Mouse (Mus musculus): ENCODE measurements around the gene Hist1h1b.
"Not testable (repeated sequence)": the region's sequence is repeated elsewhere in the genome, so short reads cannot be mapped to it uniquely, and the experiment has no call there.

Gene Hist1h1b

DNA sequence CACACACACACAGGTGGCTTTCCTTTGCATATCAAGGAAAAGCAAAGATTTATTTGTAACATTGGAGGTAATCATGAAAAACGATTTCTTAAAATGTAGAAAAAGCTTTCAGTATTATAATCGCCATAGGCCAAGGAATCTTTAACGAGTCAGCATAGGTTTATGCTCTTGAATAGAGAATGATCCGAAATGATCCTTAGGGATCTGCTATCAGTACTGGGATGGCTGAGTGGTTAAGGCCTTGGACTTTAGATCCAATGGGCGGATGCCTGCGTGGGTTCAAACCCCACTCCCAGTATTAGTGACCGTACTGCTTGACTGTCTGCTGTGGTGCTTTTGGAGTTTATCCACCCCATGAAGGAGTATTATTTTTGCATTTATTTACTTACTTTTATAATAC lies 15.2 kb upstream of the Hist1h1b start:
- no peak overlapping the region for H3K4me3 ChIP-seq (replicated peaks; ENCODE audit: low read length)
- no peaks in the 10 kb centered on the region for H3K27me3 ChIP-seq (ENCODE audit: insufficient read depth, low read length)
- TF ChIP-seq POU5F1 (IDR thresholded peaks at IDR 0.05; ENCODE audit: borderline replicate concordance, low read length) (no peak), CTCF (conservative IDR thresholded peaks at IDR 0.05; ENCODE audit: low read length) (no peak)
- H3K9me3 ChIP-seq (ENCODE audit: low read length): no peaks in the 10 kb centered on the region
- peaks cover 22% of the 10 kb centered on the region for H3K4me1 ChIP-seq (replicated peaks; ENCODE audit: low read depth, low read length)
- no peaks in the 10 kb centered on the region for H3K36me3 ChIP-seq (ENCODE audit: insufficient read depth, low read length)

DNA sequence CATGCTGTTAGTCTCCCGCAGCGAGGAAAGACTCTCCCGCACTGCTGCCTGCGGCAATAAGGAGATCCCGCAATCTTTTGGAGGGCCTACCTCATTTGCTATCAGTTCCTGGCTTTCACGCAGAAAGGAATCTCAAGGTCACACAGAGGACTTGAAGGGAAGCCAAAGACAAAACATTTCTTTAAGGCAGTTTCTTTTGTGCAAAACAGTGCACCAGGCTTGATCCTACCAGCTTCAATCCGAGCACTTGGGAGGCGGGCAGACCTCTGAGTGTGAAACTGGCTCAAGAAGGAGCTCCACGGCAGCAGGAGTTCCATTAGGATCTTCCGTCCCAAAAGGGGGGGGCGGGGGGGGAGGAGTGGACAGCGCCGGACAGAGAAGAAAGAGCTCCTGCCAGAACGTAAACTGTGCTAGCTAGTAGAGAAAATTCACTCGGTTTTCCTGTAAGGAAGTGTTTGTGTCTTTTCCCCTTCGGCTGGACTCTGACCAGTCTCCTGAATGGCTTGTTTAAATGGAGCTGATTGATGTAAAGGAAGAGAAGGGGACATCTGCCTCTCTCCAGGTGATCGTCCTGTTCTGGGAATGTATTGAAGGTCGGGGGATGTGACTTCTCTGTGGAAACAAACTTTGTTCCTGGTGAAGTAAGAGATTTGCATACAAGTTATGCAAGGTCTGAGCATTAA lies 10.3 kb upstream of the Hist1h1b start:
- Histone ChIP-seq H3K9me3 (ENCODE audit: low read length) (no peaks in the 10 kb centered on the region), H3K36me3 (ENCODE audit: insufficient read depth, low read length) (no peaks in the 10 kb centered on the region), H3K4me1 (replicated peaks; ENCODE audit: low read depth, low read length) (peaks cover 52% of the 10 kb centered on the region), H3K27me3 (ENCODE audit: insufficient read depth, low read length) (no peaks in the 10 kb centered on the region), H3K4me3 (replicated peaks; ENCODE audit: low read length) (peak overlapping the region; percentile 57; the same call in 1 of the 2 replicates)
- TF ChIP-seq POU5F1 (IDR thresholded peaks at IDR 0.05; ENCODE audit: borderline replicate concordance, low read length) (peak; percentile 43; the same call in 1 of the 2 replicates), NANOG (IDR thresholded peaks at IDR 0.05; ENCODE audit: borderline replicate concordance, low read length) (peak; percentile 12; the same call in 1 of the 2 replicates), CTCF (conservative IDR thresholded peaks at IDR 0.05; ENCODE audit: low read length) (no peak)

DNA sequence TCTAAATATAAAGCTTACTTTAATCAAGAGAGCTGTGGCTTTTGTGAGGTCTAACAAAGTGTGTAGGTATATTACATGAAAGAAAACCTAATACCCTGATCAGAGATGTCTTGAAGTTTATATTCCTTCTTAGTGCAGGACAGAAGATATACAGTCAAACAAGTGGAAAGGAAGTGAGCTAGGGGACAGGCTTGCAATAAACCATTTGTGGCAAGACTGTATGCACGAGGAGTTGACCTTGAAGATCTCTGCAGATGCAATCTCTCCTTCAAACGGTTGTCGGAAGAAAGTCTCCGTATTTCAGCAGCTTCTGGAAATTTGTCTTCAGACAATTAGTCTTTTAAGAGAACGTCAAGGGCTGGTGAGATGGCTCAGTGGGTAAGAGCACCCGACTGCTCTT lies 9.5 kb upstream of the Hist1h1b start:
- no peaks in the 10 kb centered on the region for H3K36me3 ChIP-seq (ENCODE audit: insufficient read depth, low read length)
- no peaks in the 10 kb centered on the region for H3K27me3 ChIP-seq (ENCODE audit: insufficient read depth, low read length)
- TF ChIP-seq CTCF (conservative IDR thresholded peaks at IDR 0.05; ENCODE audit: low read length): no peak
- TF ChIP-seq NANOG (IDR thresholded peaks at IDR 0.05; ENCODE audit: borderline replicate concordance, low read length): no peak
- no peak for TF ChIP-seq POU5F1 (IDR thresholded peaks at IDR 0.05; ENCODE audit: borderline replicate concordance, low read length)
- no peak overlapping the region for H3K4me3 ChIP-seq (replicated peaks; ENCODE audit: low read length)
- no peaks in the 10 kb centered on the region for H3K9me3 ChIP-seq (ENCODE audit: low read length)
- peaks cover 60% of the 10 kb centered on the region for H3K4me1 ChIP-seq (replicated peaks; ENCODE audit: low read depth, low read length)

DNA sequence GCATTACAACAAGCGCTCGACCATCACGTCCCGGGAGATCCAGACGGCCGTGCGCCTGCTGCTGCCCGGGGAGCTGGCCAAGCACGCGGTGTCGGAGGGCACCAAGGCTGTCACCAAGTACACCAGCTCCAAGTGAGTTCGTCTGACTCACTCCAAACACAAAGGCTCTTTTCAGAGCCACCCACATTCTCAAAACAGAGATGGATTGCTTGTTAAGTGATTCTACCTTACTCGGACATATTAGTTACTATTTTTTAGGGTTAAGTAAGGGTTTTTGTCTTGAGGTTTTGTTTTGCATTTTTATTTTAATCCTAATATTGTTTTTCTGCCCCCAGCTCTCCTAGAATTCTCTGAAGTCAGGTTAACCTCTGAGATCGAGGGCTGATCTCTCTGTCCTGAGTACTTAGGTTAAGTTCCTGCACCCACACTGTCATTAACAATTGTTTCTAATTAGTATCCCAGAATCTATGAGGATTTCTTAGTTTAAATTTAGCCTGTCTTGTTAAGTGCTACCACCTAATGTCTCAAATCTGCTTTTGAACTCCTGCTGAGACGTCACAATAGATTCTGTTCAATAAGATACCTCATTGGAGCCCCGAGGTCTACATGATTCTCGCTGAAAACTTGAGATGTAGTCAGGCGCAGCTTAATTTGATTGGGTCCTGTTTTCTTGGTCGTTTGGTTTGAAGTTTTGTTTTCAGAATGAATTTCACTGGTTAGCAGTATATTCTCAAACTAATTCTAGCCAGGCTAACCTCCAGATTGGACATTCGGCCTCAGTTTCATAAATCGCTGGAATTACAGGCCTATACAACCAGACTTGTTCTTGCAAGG lies 7.6 kb upstream of the Hist1h1b start:
- Histone ChIP-seq H3K9me3 (ENCODE audit: low read length) (no peaks in the 10 kb centered on the region), H3K27me3 (ENCODE audit: insufficient read depth, low read length) (no peaks in the 10 kb centered on the region), H3K4me1 (replicated peaks; ENCODE audit: low read depth, low read length) (peaks cover 74% of the 10 kb centered on the region), H3K4me3 (replicated peaks; ENCODE audit: low read length) (peak overlapping the region; percentile 63), H3K36me3 (ENCODE audit: insufficient read depth, low read length) (no peaks in the 10 kb centered on the region)
- TF ChIP-seq CTCF (conservative IDR thresholded peaks at IDR 0.05; ENCODE audit: low read length) (no peak), POU5F1 (IDR thresholded peaks at IDR 0.05; ENCODE audit: borderline replicate concordance, low read length) (no peak), NANOG (IDR thresholded peaks at IDR 0.05; ENCODE audit: borderline replicate concordance, low read length) (no peak)

DNA sequence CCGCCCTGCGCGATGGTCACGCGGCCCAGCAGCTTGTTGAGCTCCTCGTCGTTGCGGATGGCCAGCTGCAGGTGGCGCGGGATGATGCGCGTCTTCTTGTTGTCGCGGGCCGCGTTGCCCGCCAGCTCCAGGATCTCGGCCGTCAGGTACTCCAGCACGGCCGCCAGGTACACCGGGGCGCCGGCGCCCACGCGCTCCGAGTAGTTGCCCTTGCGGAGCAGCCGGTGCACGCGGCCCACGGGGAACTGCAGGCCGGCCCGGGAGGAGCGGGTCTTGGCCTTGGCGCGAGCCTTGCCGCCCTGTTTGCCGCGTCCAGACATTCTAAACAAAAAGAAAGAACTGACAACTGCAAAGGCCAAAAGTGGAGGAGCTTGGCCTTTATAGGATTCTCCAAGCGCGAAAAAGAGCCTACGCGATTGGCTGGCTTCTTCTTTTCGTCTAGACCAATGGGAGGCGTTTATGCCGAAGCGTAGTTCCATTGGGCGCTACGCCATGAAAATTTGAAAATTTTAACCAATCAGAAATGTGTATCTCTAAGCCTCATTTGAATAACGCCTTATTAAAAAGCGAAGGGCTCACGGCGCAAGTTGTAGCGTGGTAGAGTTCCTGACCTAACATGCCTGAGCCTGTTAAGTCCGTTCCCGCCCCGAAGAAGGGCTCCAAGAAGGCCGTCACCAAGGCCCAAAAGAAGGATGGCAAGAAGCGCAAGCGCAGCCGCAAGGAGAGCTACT lies 6.6 kb upstream of the Hist1h1b start, which contains the start of the genes Hist1h2an and Hist1h2bp:
Gene Hist1h2an (minus strand): TSS at position 320 of the 731 bp plus-strand sequence.
Gene Hist1h2bp (plus strand): TSS at position 563 of the 731 bp plus-strand sequence.
- not testable (repeated sequence) for H3K36me3 ChIP-seq (ENCODE audit: insufficient read depth, low read length); H3K27me3 ChIP-seq (ENCODE audit: insufficient read depth, low read length); H3K9me3 ChIP-seq (ENCODE audit: low read length)
- Histone ChIP-seq H3K4me1 (replicated peaks; ENCODE audit: low read depth, low read length) (peaks cover 72% of the 10 kb centered on the region), H3K4me3 (replicated peaks; ENCODE audit: low read length) (peak within 1 kb of the TSS; percentile 69)

DNA sequence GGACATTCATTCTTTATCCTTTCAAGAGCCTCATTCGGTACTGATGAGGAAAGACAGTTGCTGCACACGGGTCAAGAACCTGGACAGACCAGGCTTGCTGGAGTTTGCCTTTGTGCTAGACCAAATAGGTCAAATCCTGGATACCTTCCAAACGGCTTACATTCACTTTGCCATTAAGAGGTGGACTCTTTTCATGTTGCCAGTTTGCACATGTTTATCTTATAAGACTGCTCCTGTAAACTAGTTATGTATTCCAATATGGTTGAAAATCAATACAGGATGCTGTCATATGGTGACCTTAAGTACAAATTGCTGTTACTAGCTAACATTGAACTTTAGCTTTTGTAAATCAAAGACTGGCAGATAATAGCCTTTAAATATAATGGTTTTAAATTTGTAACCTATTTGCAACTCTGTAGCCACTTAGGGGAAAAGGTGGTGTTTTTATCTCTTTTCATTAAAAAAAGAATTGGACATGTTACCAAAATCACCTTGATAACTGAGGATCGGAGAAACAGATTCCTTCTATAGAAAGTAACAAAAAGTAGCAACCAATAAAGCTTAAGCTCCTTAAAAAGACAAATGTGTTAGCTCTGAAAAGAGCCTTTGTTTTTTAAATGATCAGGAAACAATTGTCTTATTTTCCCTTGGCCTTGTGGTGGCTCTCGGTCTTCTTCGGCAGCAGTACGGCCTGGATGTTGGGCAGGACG lies 5.9 kb upstream of the Hist1h1b start:
- H3K4me1 ChIP-seq (replicated peaks; ENCODE audit: low read depth, low read length): peaks cover 70% of the 10 kb centered on the region
- peak overlapping the region; percentile 69 for H3K4me3 ChIP-seq (replicated peaks; ENCODE audit: low read length)
- H3K36me3 ChIP-seq (ENCODE audit: insufficient read depth, low read length): no peaks in the 10 kb centered on the region
- no peak for TF ChIP-seq POU5F1 (IDR thresholded peaks at IDR 0.05; ENCODE audit: borderline replicate concordance, low read length)
- TF ChIP-seq NANOG (IDR thresholded peaks at IDR 0.05; ENCODE audit: borderline replicate concordance, low read length): peak; percentile 26; the same call in 1 of the 2 replicates
- TF ChIP-seq CTCF (conservative IDR thresholded peaks at IDR 0.05; ENCODE audit: low read length): no peak
- no peaks in the 10 kb centered on the region for H3K9me3 ChIP-seq (ENCODE audit: low read length)
- no peaks in the 10 kb centered on the region for H3K27me3 ChIP-seq (ENCODE audit: insufficient read depth, low read length)

DNA sequence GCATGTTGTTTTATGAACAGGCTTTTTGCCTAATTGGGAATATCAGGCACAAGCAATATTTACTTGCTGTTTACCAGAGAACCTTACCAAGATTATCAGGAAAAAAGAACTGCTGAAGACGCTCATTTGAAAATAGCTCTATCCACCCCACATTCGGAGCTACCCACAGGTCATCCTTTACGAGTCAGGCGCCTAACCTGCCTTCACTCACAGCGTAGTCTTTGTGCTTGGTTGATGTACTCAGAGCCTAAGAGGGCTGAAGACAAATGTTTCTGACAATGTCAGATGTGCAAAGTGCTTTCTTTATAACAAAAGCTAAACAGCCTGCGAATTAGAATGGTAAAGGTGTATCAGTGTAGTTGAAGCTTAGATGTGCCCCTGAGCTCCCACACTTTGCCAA lies 3.9 kb upstream of the Hist1h1b start:
- Histone ChIP-seq H3K36me3 (ENCODE audit: insufficient read depth, low read length) (no peaks in the 10 kb centered on the region), H3K9me3 (ENCODE audit: low read length) (no peaks in the 10 kb centered on the region)
- TF ChIP-seq CTCF (conservative IDR thresholded peaks at IDR 0.05; ENCODE audit: low read length): no peak
- no peak for TF ChIP-seq POU5F1 (IDR thresholded peaks at IDR 0.05; ENCODE audit: borderline replicate concordance, low read length)
- TF ChIP-seq NANOG (IDR thresholded peaks at IDR 0.05; ENCODE audit: borderline replicate concordance, low read length): no peak

DNA sequence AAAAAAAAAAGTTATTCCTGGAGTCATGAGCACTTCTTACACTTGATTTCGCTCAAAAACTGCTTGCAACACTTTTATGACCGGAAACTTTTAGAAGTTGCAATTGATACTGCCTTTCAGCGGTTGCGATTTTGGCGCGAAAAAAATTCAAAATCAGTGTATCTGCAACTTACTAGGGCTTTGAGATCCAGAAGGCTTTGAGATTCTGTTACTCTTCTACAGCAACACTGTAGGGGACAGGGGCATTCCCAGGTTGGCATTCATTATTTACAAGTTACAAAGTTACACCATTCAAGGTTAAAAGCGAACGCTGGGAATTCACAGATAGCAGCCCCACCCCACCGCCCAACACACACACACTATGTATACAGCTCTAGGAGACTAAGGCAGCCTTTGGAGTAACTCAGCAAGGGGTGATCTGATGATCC lies 3.3 kb upstream of the Hist1h1b start:
- H3K27me3 ChIP-seq (ENCODE audit: insufficient read depth, low read length): no peaks in the 10 kb centered on the region
- no peak for TF ChIP-seq CTCF (conservative IDR thresholded peaks at IDR 0.05; ENCODE audit: low read length)
- no peak for TF ChIP-seq POU5F1 (IDR thresholded peaks at IDR 0.05; ENCODE audit: borderline replicate concordance, low read length)
- peak; percentile 42; the same call in 1 of the 2 replicates for TF ChIP-seq NANOG (IDR thresholded peaks at IDR 0.05; ENCODE audit: borderline replicate concordance, low read length)
- no peaks in the 10 kb centered on the region for H3K36me3 ChIP-seq (ENCODE audit: insufficient read depth, low read length)
- no peaks in the 10 kb centered on the region for H3K9me3 ChIP-seq (ENCODE audit: low read length)
- peak overlapping the region; percentile 73 for H3K4me3 ChIP-seq (replicated peaks; ENCODE audit: low read length)
- H3K4me1 ChIP-seq (replicated peaks; ENCODE audit: low read depth, low read length): peaks cover 58% of the 10 kb centered on the region

More for the DNA sequence above, 3.9 kb upstream of the Hist1h1b start:
- Histone ChIP-seq H3K27me3 (ENCODE audit: insufficient read depth, low read length) (no peaks in the 10 kb centered on the region), H3K4me3 (replicated peaks; ENCODE audit: low read length) (peak overlapping the region; percentile 73), H3K4me1 (replicated peaks; ENCODE audit: low read depth, low read length) (peaks cover 61% of the 10 kb centered on the region)
